Comparison of ENCODE assay signal across 27 mouse cellular contexts in genomic region chr10:71148951-71149603, GRCm38 (mm10). TPM values are rescaled to one million over a fixed set of nuclear protein-coding genes. Genes with fewer than 3 reads are reported as not detected.
A peak's percentile ranks its signal among the peaks of the same experiment; 100 is the strongest.
DNase-seq lines count a peak whose midpoint lies in the region; ATAC-seq lines count a peak whose summit lies in the region.
"Had no signal": no experiment of that assay in that cellular context is flagged by ENCODE, and none has a peak within 500 bp of the region (broad histone marks: within the 10 kb centered on the region; RNA-seq: fewer than 3 reads in every experiment).

No protein-coding gene starts in this region.

- H3K4me2 ChIP-seq in lung, embryonic 16.5 days (ENCODE audit: low read depth, low read length), result no peak overlapping the region
- H3K4me2 ChIP-seq: forebrain, embryonic 13.5 days; heart, embryonic 13.5 days; hindbrain, embryonic 12.5 days; hindbrain, embryonic 15.5 days had no signal

- H3K36me3 ChIP-seq in lung, embryonic 16.5 days (ENCODE audit: control insufficient read depth, insufficient read depth, low read length), result no peaks in the 10 kb centered on the region
- H3K36me3 ChIP-seq: forebrain, embryonic 10.5 days; G1E; heart, embryonic 10.5 days; heart, embryonic 13.5 days; hindbrain, embryonic 12.5 days; hindbrain, embryonic 15.5 days had no signal

- DNase-seq in heart, adult 11 months, result peak; percentile 72
- no peak for DNase-seq in heart, postnatal 36 days
- DNase-seq in kidney, postnatal 4 days, result peak; percentile 40 to 51
- DNase-seq in kidney, adult 11 months, result no peak
- DNase-seq in lung, postnatal 14 days, result no peak
- peak; percentile 13 for DNase-seq in testis, postnatal 10 days (ENCODE audit: low spot score)
- no peak for DNase-seq in testis, postnatal 14 days (ENCODE audit: low spot score)
- DNase-seq: adrenal gland, postnatal 10 days; adrenal gland, postnatal 36 days; B cell, adult 2 months; cerebellum, adult 18-20 months; cerebellum, adult 9-10 months; cerebellum, postnatal 14 days; gastrocnemius, postnatal 25 days; heart, adult 2 months; heart, postnatal 14 days had no signal

- intact Hi-C loops in heart, postnatal 36 days (cut with DNase I), result no loop called here

- no peak overlapping the region for H3K9ac ChIP-seq in lung, embryonic 16.5 days (ENCODE audit: low read length)
- H3K9ac ChIP-seq: forebrain, embryonic 13.5 days; heart, embryonic 13.5 days; hindbrain, embryonic 12.5 days; hindbrain, embryonic 15.5 days had no signal

- peaks cover 32% of the 10 kb centered on the region for H3K4me1 ChIP-seq in lung, embryonic 16.5 days (replicated peaks; ENCODE audit: control insufficient read depth, insufficient read depth, low read length)
- H3K4me1 ChIP-seq: forebrain, embryonic 13.5 days; hindbrain, embryonic 12.5 days; hindbrain, embryonic 15.5 days had no signal

- WGBS in lung, embryonic 16.5 days, result 32% methylated on average over 5 of the region's 5 CpGs

- H3K27me3 ChIP-seq in lung, embryonic 16.5 days (ENCODE audit: control insufficient read depth, insufficient read depth, low read depth, low read length), result no peaks in the 10 kb centered on the region
- H3K27me3 ChIP-seq: CH12.LX; forebrain, embryonic 13.5 days; heart, embryonic 13.5 days; hindbrain, embryonic 12.5 days; hindbrain, embryonic 15.5 days; Patski had no signal

- peak overlapping the region; percentile 62 for H3K27ac ChIP-seq in lung, embryonic 16.5 days (ENCODE audit: low read length)
- H3K27ac ChIP-seq: forebrain, embryonic 10.5 days; forebrain, embryonic 13.5 days; heart, adult 2 months; heart, embryonic 10.5 days; heart, embryonic 13.5 days; hindbrain, embryonic 12.5 days; hindbrain, embryonic 15.5 days had no signal

- 0 out of 2 replicates have a peak, but pooled peaks cover 2% of the 10 kb centered on the region for H3K9me3 ChIP-seq in lung, embryonic 16.5 days (ENCODE audit: control insufficient read depth, low read length)
- H3K9me3 ChIP-seq: forebrain, embryonic 10.5 days; forebrain, embryonic 13.5 days; heart, embryonic 10.5 days; heart, embryonic 13.5 days; hindbrain, embryonic 12.5 days; hindbrain, embryonic 15.5 days had no signal

- no peak overlapping the region for H3K4me3 ChIP-seq in lung, embryonic 16.5 days (ENCODE audit: low read length)
- H3K4me3 ChIP-seq: forebrain, embryonic 10.5 days; forebrain, embryonic 13.5 days; heart, adult 2 months; heart, embryonic 10.5 days; heart, embryonic 13.5 days; hindbrain, embryonic 12.5 days; hindbrain, embryonic 15.5 days had no signal

- ATAC-seq in lung, embryonic 16.5 days (ENCODE audit: low read depth), result peak; percentile 68
- ATAC-seq: forebrain, embryonic 13.5 days; forebrain, embryonic 16.5 days had no signal

RNA-seq across cellular contexts. Expression of gene Bicc1, which starts 10.4 kb away (rescaled TPM):
- total RNA-seq in heart, postnatal 36 days (2021), result 10 to 100 TPM; 16.4 to 22.2 TPM
- 18.7 and 19.1 TPM in 2 replicates for polyA plus RNA-seq in lung, embryonic 16.5 days (2015; fragmentation: Nextera tagmentation; extraction: Ambion mirVana)
- total RNA-seq: CH12.LX had no signal
- polyA plus RNA-seq: G1E had no signal

Comparison
In these comparisons a context has a peak if more than half of its experiments do, and no peak if none do; other contexts are left out.
1. DNase-seq: peak in heart, adult 11 months (single experiment), kidney, postnatal 4 days (2 of 2) and testis, postnatal 10 days (single experiment); none in heart, postnatal 36 days (0 of 2), kidney, adult 11 months (single experiment), lung, postnatal 14 days (single experiment) and testis, postnatal 14 days (single experiment).